Mouse (Mus musculus) CD4-positive, CD25-positive, alpha-beta regulatory T cell, adult 4 months (primary cell): ENCODE results near the gene Ruvbl2. TPM values are rescaled to one million over a fixed set of nuclear protein-coding genes. Genes with fewer than 3 reads are reported as not detected.

ENCODE experiments used
- ATAC-seq: one replicate; pipeline ENCODE4 v1.8.0; 2017
- polyA plus RNA-seq, 2 experiments: library from polyadenylated mRNA; unstranded; fragments of 100-300 nt; shearing (Covaris generic); gene quantifications; one replicate each; pipeline ENCODE4 v1.2.1; 2017

Ruvbl2 gene
- polyA plus RNA-seq, 2 experiments from 2014 or later = 41.9 to 51.9 TPM

GRCm38 (mm10) chr7:45460860-45461314 is 23.0 kb upstream of the Ruvbl2 start:
- no peak for ATAC-seq

GRCm38 (mm10) chr7:45460377-45460776 is 22.5 kb upstream of the Ruvbl2 start:
- ATAC-seq = no peak

GRCm38 (mm10) chr7:45459564-45460140 is 21.8 kb upstream of the Ruvbl2 start, which contains the start of gene Ftl1:
Gene Ftl1, minus strand, starts transcription at chr7:45459884.
- peak; percentile 90 for ATAC-seq

GRCm38 (mm10) chr7:45458748-45459563 is 21.1 kb upstream of the Ruvbl2 start:
- peak; percentile 37 for ATAC-seq

GRCm38 (mm10) chr7:45457204-45458060 is 19.5 kb upstream of the Ruvbl2 start:
- ATAC-seq = no peak

- ATAC-seq = no peak
Observed at GRCm38 (mm10) chr7:45456721-45457203, 18.9 kb upstream of the Ruvbl2 start.

GRCm38 (mm10) chr7:45455932-45456696 is 18.2 kb upstream of the Ruvbl2 start:
- ATAC-seq = no peak

- ATAC-seq = no peak
Observed at GRCm38 (mm10) chr7:45454971-45455370, 17.1 kb upstream of the Ruvbl2 start.

- ATAC-seq = peak; percentile 93
Observed at GRCm38 (mm10) chr7:45451344-45451982, 13.6 kb upstream of the Ruvbl2 start.

- ATAC-seq = no peak
Observed at GRCm38 (mm10) chr7:45449974-45450373, 12.1 kb upstream of the Ruvbl2 start.

GRCm38 (mm10) chr7:45447325-45447990 is 9.6 kb upstream of the Ruvbl2 start:
- ATAC-seq = peak; percentile 21

- no peak for ATAC-seq
Observed at GRCm38 (mm10) chr7:45446589-45446988, 8.7 kb upstream of the Ruvbl2 start.

GRCm38 (mm10) chr7:45443526-45444420 is 5.9 kb upstream of the Ruvbl2 start:
- ATAC-seq = no peak

GRCm38 (mm10) chr7:45437046-45437445 is 850 bp downstream of the Ruvbl2 start:
- no peak for ATAC-seq

- ATAC-seq = no peak
Observed at GRCm38 (mm10) chr7:45436444-45436843, 1.5 kb downstream of the Ruvbl2 start.

- ATAC-seq = no peak
Observed at GRCm38 (mm10) chr7:45435038-45435437, 2.9 kb downstream of the Ruvbl2 start.

GRCm38 (mm10) chr7:45434203-45435015 is 3.5 kb downstream of the Ruvbl2 start, which contains the start of gene Gys1:
Gene Gys1, plus strand, starts transcription at chr7:45434844.
- peak; percentile 96 for ATAC-seq

GRCm38 (mm10) chr7:45433835-45434202 is 4.1 kb downstream of the Ruvbl2 start:
- no peak for ATAC-seq

- ATAC-seq = no peak
Observed at GRCm38 (mm10) chr7:45426556-45426955, 11.3 kb downstream of the Ruvbl2 start.
